Mouse (Mus musculus): ENCODE measurements around the gene Slc25a35. TPM values are rescaled to one million over a fixed set of nuclear protein-coding genes. Genes with fewer than 3 reads are reported as not detected.
"Not testable (repeated sequence)": the region's sequence is repeated elsewhere in the genome, so short reads cannot be mapped to it uniquely, and the experiment has no call there.

Slc25a35 gene
- polyA plus RNA-seq, 1 experiment from 2014 or later = 1.6 TPM

DNA sequence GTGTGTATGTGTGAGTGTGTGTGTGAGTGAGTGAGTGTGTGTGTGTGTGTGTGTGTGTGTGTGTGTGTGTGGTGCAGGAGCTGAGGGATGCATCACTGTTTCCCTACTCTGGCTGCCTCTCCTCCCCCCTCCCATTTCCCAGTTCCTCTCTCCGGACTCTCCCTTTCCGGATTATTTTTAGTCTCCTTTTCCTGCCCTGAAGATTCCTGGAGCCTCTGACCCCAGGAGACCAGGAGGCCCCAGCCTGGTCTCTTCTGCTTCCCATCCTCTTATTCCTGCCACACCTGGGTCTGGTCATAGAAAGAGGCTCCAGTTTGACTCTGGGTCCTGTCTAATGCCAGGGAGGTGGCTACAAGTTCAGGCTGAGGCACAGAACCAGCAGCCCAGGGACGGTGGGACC lies 11.8 kb upstream of the Slc25a35 start:
- H3K9me3 ChIP-seq (ENCODE audit: control insufficient read depth, low read length) = no peaks in the 10 kb centered on the region
- 72% methylated on average over 3 of the region's 3 CpGs for WGBS
- no peaks in the 10 kb centered on the region for H3K36me3 ChIP-seq (ENCODE audit: control insufficient read depth, insufficient read depth, low read length)
- ATAC-seq (ENCODE audit: low read depth) = no peak
- H3K4me1 ChIP-seq (ENCODE audit: control insufficient read depth, insufficient read depth, low read length) = 0 out of 2 replicates have a peak, but pooled peaks cover 7% of the 10 kb centered on the region
- no peak overlapping the region for H3K4me2 ChIP-seq (ENCODE audit: low read depth, low read length)
- no peak overlapping the region for H3K27ac ChIP-seq (ENCODE audit: low read depth, low read length)
- H3K27me3 ChIP-seq (ENCODE audit: control insufficient read depth, insufficient read depth, low read length) = peaks cover 2% of the 10 kb centered on the region; the same call in 1 of the 2 replicates
- no peak overlapping the region for H3K4me3 ChIP-seq (ENCODE audit: low read depth, low read length)
- H3K9ac ChIP-seq (replicated peaks; ENCODE audit: low read depth, low read length) = no peak overlapping the region

DNA sequence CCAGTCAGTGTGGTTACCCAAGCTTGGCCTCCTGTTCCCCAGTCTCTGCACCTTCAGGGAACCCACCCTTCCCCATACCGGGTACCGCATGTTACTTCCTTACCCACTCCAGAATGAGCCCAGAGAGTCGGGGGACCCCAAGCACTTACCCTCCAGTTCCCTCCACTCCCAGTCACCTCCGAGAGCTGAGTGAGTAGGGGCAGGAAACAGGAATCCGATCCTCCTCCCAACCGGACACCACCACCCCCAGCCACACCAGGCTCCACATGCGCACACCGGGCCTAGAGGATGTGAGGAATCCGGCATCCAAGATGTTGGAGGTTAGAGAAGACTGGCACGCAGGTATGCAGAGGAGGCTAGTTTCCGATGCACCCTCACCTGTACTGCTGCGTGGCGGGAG lies 11.2 kb upstream of the Slc25a35 start:
- no peak for ATAC-seq (ENCODE audit: low read depth)
- peaks cover 2% of the 10 kb centered on the region; the same call in 1 of the 2 replicates for H3K27me3 ChIP-seq (ENCODE audit: control insufficient read depth, insufficient read depth, low read length)
- H3K4me2 ChIP-seq (ENCODE audit: low read depth, low read length) = no peak overlapping the region
- no peak overlapping the region for H3K27ac ChIP-seq (ENCODE audit: low read depth, low read length)
- H3K4me3 ChIP-seq (ENCODE audit: low read depth, low read length) = no peak overlapping the region
- WGBS = 36% methylated on average over 13 of the region's 13 CpGs
- no peaks in the 10 kb centered on the region for H3K9me3 ChIP-seq (ENCODE audit: control insufficient read depth, low read length)
- H3K4me1 ChIP-seq (ENCODE audit: control insufficient read depth, insufficient read depth, low read length) = 0 out of 2 replicates have a peak, but pooled peaks cover 7% of the 10 kb centered on the region
- no peaks in the 10 kb centered on the region for H3K36me3 ChIP-seq (ENCODE audit: control insufficient read depth, insufficient read depth, low read length)
- no peak overlapping the region for H3K9ac ChIP-seq (replicated peaks; ENCODE audit: low read depth, low read length)

DNA sequence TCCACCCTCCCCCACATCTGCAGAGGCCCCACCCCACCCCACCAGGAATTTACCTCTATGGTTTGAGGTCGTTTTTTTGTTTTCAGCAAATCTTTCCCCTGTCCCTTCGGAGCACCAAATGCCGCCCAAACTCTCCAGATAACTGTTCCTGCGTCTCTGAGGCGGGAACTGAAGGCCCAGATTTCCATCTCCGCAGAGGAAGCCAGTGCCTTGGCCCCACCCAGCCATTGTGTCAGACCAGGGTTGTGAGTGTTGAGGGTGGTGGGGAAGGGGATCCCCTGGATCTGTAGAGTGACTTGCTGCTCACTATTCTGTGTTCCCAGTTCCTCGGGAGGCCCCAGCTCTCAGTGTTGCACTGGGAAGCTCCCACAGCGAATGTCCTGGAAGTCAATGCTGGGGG lies 10.6 kb upstream of the Slc25a35 start, which contains the start of gene Arhgef15:
Arhgef15 (minus strand) TSS at position 173 of the 400 bp plus-strand sequence.
- Histone ChIP-seq H3K4me2 (ENCODE audit: low read depth, low read length) (no peak within 1 kb of the TSS), H3K36me3 (ENCODE audit: control insufficient read depth, insufficient read depth, low read length) (no peaks in the 10 kb centered on the region), H3K9ac (replicated peaks; ENCODE audit: low read depth, low read length) (no peak within 1 kb of the TSS), H3K4me3 (ENCODE audit: low read depth, low read length) (no peak within 1 kb of the TSS), H3K27me3 (ENCODE audit: control insufficient read depth, insufficient read depth, low read length) (peaks cover 2% of the 10 kb centered on the region; the same call in 1 of the 2 replicates), H3K27ac (ENCODE audit: low read depth, low read length) (no peak within 1 kb of the TSS), H3K9me3 (ENCODE audit: control insufficient read depth, low read length) (no peaks in the 10 kb centered on the region), H3K4me1 (ENCODE audit: control insufficient read depth, insufficient read depth, low read length) (0 out of 2 replicates have a peak, but pooled peaks cover 7% of the 10 kb centered on the region)
- no peak for ATAC-seq (ENCODE audit: low read depth)
- WGBS = 39% methylated on average over 8 of the region's 8 CpGs

DNA sequence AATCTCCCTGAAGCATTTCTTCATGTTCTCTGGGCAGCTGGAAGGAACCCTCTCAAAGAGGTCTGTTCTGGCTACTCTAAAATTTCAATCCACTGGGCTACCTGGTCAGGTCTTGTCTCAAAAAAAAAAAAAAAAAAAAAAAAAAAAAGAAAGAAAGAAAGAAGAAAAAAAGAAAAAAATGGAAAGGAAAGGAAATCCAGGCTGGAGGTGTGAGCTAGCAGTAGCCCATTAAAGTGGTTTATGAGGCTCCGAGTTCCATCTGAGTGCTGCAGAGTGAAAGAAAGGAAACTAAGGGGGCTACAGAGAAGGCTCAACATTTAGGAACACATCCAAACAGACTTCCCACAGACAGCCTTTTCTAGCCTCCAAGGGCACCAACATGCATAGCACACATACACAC lies 10.0 kb upstream of the Slc25a35 start:
- Histone ChIP-seq H3K9me3 (ENCODE audit: control insufficient read depth, low read length) (no peaks in the 10 kb centered on the region), H3K27me3 (ENCODE audit: control insufficient read depth, insufficient read depth, low read length) (peaks cover 1% of the 10 kb centered on the region; the same call in 1 of the 2 replicates), H3K27ac (ENCODE audit: low read depth, low read length) (no peak overlapping the region), H3K9ac (replicated peaks; ENCODE audit: low read depth, low read length) (no peak overlapping the region), H3K4me1 (ENCODE audit: control insufficient read depth, insufficient read depth, low read length) (0 out of 2 replicates have a peak, but pooled peaks cover 7% of the 10 kb centered on the region), H3K4me2 (ENCODE audit: low read depth, low read length) (no peak overlapping the region), H3K36me3 (ENCODE audit: control insufficient read depth, insufficient read depth, low read length) (no peaks in the 10 kb centered on the region), H3K4me3 (ENCODE audit: low read depth, low read length) (no peak overlapping the region)
- WGBS = 87% methylated on average over 1 of the region's 1 CpGs
- no peak for ATAC-seq (ENCODE audit: low read depth)

DNA sequence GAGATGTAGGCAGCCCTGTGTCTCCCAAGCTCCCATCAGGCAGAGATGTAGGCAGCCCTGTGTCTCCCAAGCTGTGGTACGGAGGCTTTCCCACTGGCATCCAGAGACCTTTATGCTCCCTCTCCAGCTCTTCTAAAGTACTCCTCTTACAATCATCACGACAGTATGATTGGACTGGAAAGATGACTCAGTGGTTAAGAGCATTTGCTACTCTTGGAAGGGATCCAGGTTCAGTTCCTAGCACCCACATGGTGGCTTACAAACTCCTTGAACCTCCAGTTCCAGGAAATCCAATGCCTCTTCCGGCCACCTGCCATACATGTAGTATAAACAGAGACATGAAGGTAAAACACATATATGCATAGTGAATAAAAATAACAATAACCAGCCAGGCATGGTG lies 6.3 kb upstream of the Slc25a35 start:
- Histone ChIP-seq H3K4me2 (ENCODE audit: low read depth, low read length) (no peak overlapping the region), H3K36me3 (ENCODE audit: control insufficient read depth, insufficient read depth, low read length) (no peaks in the 10 kb centered on the region), H3K9ac (replicated peaks; ENCODE audit: low read depth, low read length) (no peak overlapping the region), H3K4me3 (ENCODE audit: low read depth, low read length) (no peak overlapping the region), H3K4me1 (ENCODE audit: control insufficient read depth, insufficient read depth, low read length) (no peaks in the 10 kb centered on the region), H3K27me3 (ENCODE audit: control insufficient read depth, insufficient read depth, low read length) (no peaks in the 10 kb centered on the region), H3K27ac (ENCODE audit: low read depth, low read length) (no peak overlapping the region), H3K9me3 (ENCODE audit: control insufficient read depth, low read length) (no peaks in the 10 kb centered on the region)
- WGBS = 80% methylated on average over 3 of the region's 3 CpGs
- no peak for ATAC-seq (ENCODE audit: low read depth)

DNA sequence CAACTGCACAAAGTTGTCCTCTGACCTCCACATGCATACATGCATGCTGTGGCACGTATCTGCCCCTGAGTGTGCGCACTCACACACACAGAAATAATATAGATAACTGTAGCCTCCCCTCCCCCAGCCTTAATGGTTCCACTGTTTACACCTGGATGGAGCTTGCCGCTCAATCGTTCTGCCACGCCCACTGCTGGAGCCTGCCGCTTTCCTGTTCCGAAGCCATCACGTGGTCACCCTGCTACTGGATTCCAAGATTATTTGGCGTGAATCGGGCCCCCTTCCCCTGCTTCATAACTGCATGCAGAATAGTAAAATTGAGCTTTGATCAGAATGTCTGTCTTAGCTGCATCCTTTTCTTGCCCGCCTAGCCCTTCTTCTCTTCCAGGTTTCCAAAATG lies 5.8 kb upstream of the Slc25a35 start:
- H3K27me3 ChIP-seq (ENCODE audit: control insufficient read depth, insufficient read depth, low read length); H3K4me2 ChIP-seq (ENCODE audit: low read depth, low read length); H3K9ac ChIP-seq (replicated peaks; ENCODE audit: low read depth, low read length); H3K36me3 ChIP-seq (ENCODE audit: control insufficient read depth, insufficient read depth, low read length); H3K9me3 ChIP-seq (ENCODE audit: control insufficient read depth, low read length); ATAC-seq (ENCODE audit: low read depth); H3K4me3 ChIP-seq (ENCODE audit: low read depth, low read length); H3K27ac ChIP-seq (ENCODE audit: low read depth, low read length); H3K4me1 ChIP-seq (ENCODE audit: control insufficient read depth, insufficient read depth, low read length): not testable (repeated sequence)
- 27% methylated on average over 11 of the region's 11 CpGs for WGBS

- Histone ChIP-seq H3K27ac (ENCODE audit: low read depth, low read length) (no peak overlapping the region), H3K9ac (replicated peaks; ENCODE audit: low read depth, low read length) (no peak overlapping the region), H3K4me3 (ENCODE audit: low read depth, low read length) (no peak overlapping the region), H3K9me3 (ENCODE audit: control insufficient read depth, low read length) (no peaks in the 10 kb centered on the region), H3K36me3 (ENCODE audit: control insufficient read depth, insufficient read depth, low read length) (no peaks in the 10 kb centered on the region), H3K4me1 (ENCODE audit: control insufficient read depth, insufficient read depth, low read length) (peaks cover 5% of the 10 kb centered on the region; the same call in 1 of the 2 replicates), H3K4me2 (ENCODE audit: low read depth, low read length) (no peak overlapping the region), H3K27me3 (ENCODE audit: control insufficient read depth, insufficient read depth, low read length) (no peaks in the 10 kb centered on the region)
- ATAC-seq (ENCODE audit: low read depth) = no peak
- WGBS = 84% methylated on average over 2 of the region's 2 CpGs
Observed at GRCm38 (mm10) chr11:68963405-68963804, 4.5 kb upstream of the Slc25a35 start.

GRCm38 (mm10) chr11:68965050-68965449 lies 2.9 kb upstream of the Slc25a35 start:
- Histone ChIP-seq H3K27ac (ENCODE audit: low read depth, low read length) (no peak overlapping the region), H3K9ac (replicated peaks; ENCODE audit: low read depth, low read length) (no peak overlapping the region), H3K4me1 (ENCODE audit: control insufficient read depth, insufficient read depth, low read length) (peaks cover 6% of the 10 kb centered on the region; the same call in 1 of the 2 replicates), H3K27me3 (ENCODE audit: control insufficient read depth, insufficient read depth, low read length) (no peaks in the 10 kb centered on the region), H3K36me3 (ENCODE audit: control insufficient read depth, insufficient read depth, low read length) (no peaks in the 10 kb centered on the region), H3K4me3 (ENCODE audit: low read depth, low read length) (no peak overlapping the region), H3K9me3 (ENCODE audit: control insufficient read depth, low read length) (no peaks in the 10 kb centered on the region), H3K4me2 (ENCODE audit: low read depth, low read length) (no peak overlapping the region)
- ATAC-seq (ENCODE audit: low read depth) = no peak

- WGBS = 33% methylated on average over 3 of the region's 3 CpGs
Observed at GRCm38 (mm10) chr11:68965845-68966244, 2.1 kb upstream of the Slc25a35 start.

More at GRCm38 (mm10) chr11:68965845-68966244, 2.1 kb upstream of the Slc25a35 start:
- Histone ChIP-seq H3K36me3 (ENCODE audit: control insufficient read depth, insufficient read depth, low read length) (no peaks in the 10 kb centered on the region), H3K27ac (ENCODE audit: low read depth, low read length) (no peak overlapping the region), H3K9me3 (ENCODE audit: control insufficient read depth, low read length) (no peaks in the 10 kb centered on the region), H3K9ac (replicated peaks; ENCODE audit: low read depth, low read length) (no peak overlapping the region), H3K4me2 (ENCODE audit: low read depth, low read length) (no peak overlapping the region), H3K27me3 (ENCODE audit: control insufficient read depth, insufficient read depth, low read length) (no peaks in the 10 kb centered on the region), H3K4me3 (ENCODE audit: low read depth, low read length) (no peak overlapping the region), H3K4me1 (ENCODE audit: control insufficient read depth, insufficient read depth, low read length) (peaks cover 6% of the 10 kb centered on the region; the same call in 1 of the 2 replicates)
- no peak for ATAC-seq (ENCODE audit: low read depth)
